Mouse (Mus musculus): ENCODE results near the gene Haus7. TPM values are rescaled to one million over a fixed set of nuclear protein-coding genes. Genes with fewer than 3 reads are reported as not detected.
"Not testable (repeated sequence)": the region's sequence is repeated elsewhere in the genome, so short reads cannot be mapped to it uniquely, and the experiment has no call there.

Gene Haus7
- total RNA-seq, 2 experiments from 2014 or later: 9.8 to 13.3 TPM

- peak; percentile 55 for DNase-seq
Observed at GRCm38 (mm10) chrX:73467446-73468241, 8.8 kb upstream of the Haus7 start.

GRCm38 (mm10) chrX:73465483-73466186, 6.8 kb upstream of the Haus7 start:
- DNase-seq: peak; percentile 56

- DNase-seq: no peak
Observed at GRCm38 (mm10) chrX:73460792-73461191, 1.9 kb upstream of the Haus7 start.

GRCm38 (mm10) chrX:73451949-73452348, 6.9 kb downstream of the Haus7 start:
- DNase-seq: peak; percentile 25

GRCm38 (mm10) chrX:73441428-73441827, 17.4 kb downstream of the Haus7 start:
- DNase-seq: no peak

GRCm38 (mm10) chrX:73435252-73435651, 23.6 kb downstream of the Haus7 start, which contains the start of gene Trex2:
Gene Trex2, minus strand, starts transcription at chrX:73435344.
- DNase-seq: no peak

GRCm38 (mm10) chrX:73432850-73433249, 26.0 kb downstream of the Haus7 start:
- no peak for DNase-seq

GRCm38 (mm10) chrX:73430036-73430435, 28.8 kb downstream of the Haus7 start:
- DNase-seq: no peak

GRCm38 (mm10) chrX:73412767-73413166, 46.1 kb downstream of the Haus7 start:
- DNase-seq: no peak

- no peak for DNase-seq
Observed at GRCm38 (mm10) chrX:73410880-73411517, 47.8 kb downstream of the Haus7 start, which contains the start of gene Zfp92. Gene Zfp92, plus strand, starts transcription at chrX:73411096.

GRCm38 (mm10) chrX:73401616-73402015, 57.2 kb downstream of the Haus7 start:
- DNase-seq: no peak

- no peak for DNase-seq
Observed at GRCm38 (mm10) chrX:73400951-73401350, 57.9 kb downstream of the Haus7 start.

GRCm38 (mm10) chrX:73398636-73399035, 60.2 kb downstream of the Haus7 start, which contains the start of gene Gm18336:
Gene Gm18336, minus strand, starts transcription at chrX:73398736.
- DNase-seq: not testable (repeated sequence)

GRCm38 (mm10) chrX:73396446-73396845, 62.4 kb downstream of the Haus7 start:
- DNase-seq: no peak

- peak; percentile 50 for DNase-seq
Observed at GRCm38 (mm10) chrX:73391481-73391880, 67.4 kb downstream of the Haus7 start.

Other genes with a start within 250 kb of the Haus7 start
- not detected for gene Xlr4b, start 244.7 kb downstream of the Haus7 start, total RNA-seq (2021)
- 1 to 10 TPM; 6.3 to 7.7 TPM for gene F8a, start 230.8 kb downstream of the Haus7 start, total RNA-seq (2021)
- gene Xlr4c, start 215.9 kb downstream of the Haus7 start, total RNA-seq (2021): not detected
- under 1 TPM in 1 of 2 experiments, not detected in 1; 0.24 TPM for gene Xlr3c, start 193.7 kb downstream of the Haus7 start, total RNA-seq (2021)
- gene Xlr5a, start 166.1 kb downstream of the Haus7 start, total RNA-seq (2021): not detected
- gene Xlr5c, start 166.1 kb downstream of the Haus7 start, total RNA-seq (2021): not detected
- gene Gm45015, start 122.2 kb downstream of the Haus7 start, total RNA-seq (2021): not detected
- 1 to 10 TPM; 4.4 to 5.9 TPM for gene Zfp275, start 116.4 kb downstream of the Haus7 start, total RNA-seq (2021)
- not detected for gene Gm18336, start 60.3 kb downstream of the Haus7 start, total RNA-seq (2021)
- under 1 TPM in 1 of 2 experiments, not detected in 1; 0.05 TPM for gene Zfp92, start 47.9 kb downstream of the Haus7 start, total RNA-seq (2021)
- gene Trex2, start 23.7 kb downstream of the Haus7 start, total RNA-seq (2021): not detected
- gene Bgn, start 24.6 kb upstream of the Haus7 start, total RNA-seq (2021): 100 to 1,000 TPM; 116 to 139 TPM
- 10 to 100 TPM; 10.6 to 11.8 TPM for gene Atp2b3, start 44.0 kb upstream of the Haus7 start, total RNA-seq (2021)
- gene Dusp9, start 180.4 kb upstream of the Haus7 start, total RNA-seq (2021): not detected
- gene Pnck, start 201.1 kb upstream of the Haus7 start, total RNA-seq (2021): 10 to 100 TPM in 1 of 2 experiments, 1 to 10 TPM in 1; 8.6 to 10.3 TPM
- gene Slc6a8, start 214.1 kb upstream of the Haus7 start, total RNA-seq (2021): 100 to 1,000 TPM in 1 of 2 experiments, 10 to 100 TPM in 1; 96.2 to 127 TPM